Mouse (Mus musculus): Measurements from ENCODE around the gene Nudcd3.

Gene Nudcd3

DNA sequence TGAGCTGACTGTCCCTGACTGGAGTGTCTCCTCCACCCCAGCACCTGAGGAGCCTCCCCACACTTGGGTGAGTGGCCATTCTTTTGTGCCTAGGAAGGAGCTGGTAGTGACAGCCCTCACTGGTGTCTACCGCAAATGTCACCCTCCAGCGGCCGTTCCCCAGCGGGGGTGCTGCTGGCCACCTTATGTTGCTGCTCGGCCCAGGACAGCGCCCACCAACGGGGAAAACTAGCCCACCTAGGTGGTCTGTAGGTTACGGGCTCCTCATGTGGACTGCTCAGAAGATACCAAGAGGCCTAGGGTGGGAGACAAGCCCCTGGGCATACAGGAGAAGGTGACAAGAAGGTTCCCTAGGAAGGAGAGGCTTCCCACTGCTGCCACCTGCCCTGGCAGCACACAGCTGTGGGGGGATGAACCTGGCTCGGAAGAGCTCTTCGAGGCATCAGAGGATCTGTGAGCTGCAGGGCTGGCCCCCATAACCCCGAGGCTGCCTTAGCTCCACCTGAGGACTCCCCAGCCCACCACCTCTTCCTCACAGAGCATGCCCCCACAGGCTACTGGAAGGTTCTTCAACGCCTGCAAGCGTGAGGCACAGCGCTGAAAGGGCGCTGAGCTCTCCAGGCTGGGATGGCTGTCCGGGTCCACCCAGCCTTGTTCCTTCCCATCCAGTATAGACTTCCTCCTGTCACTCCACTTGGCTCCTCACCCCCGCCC lies 136.6 kb downstream of the Nudcd3 start:
- no peak for DNase-seq (ENCODE audit: low spot score in 2 of 2)

DNA sequence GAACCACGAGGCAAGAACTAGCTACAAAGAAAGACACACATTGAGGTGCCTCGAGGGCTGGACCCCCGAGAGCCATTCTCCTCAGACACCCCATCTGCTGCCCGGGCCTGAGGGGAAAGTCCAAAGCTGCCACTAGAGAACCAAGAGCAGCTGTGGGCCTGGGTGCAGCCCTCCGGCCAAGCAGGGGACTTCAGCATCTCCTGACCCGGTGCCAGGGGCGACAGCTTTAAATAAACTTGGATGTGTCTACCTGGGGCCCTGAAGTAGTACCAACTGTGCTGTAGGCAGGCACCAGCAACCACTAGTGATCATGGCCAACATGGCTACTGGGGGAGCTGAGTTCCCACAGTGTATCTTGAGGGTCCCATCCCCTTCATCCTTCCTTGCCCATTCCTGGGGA lies 137.2 kb downstream of the Nudcd3 start:
- DNase-seq (ENCODE audit: low spot score in 2 of 2), result no peak

DNA sequence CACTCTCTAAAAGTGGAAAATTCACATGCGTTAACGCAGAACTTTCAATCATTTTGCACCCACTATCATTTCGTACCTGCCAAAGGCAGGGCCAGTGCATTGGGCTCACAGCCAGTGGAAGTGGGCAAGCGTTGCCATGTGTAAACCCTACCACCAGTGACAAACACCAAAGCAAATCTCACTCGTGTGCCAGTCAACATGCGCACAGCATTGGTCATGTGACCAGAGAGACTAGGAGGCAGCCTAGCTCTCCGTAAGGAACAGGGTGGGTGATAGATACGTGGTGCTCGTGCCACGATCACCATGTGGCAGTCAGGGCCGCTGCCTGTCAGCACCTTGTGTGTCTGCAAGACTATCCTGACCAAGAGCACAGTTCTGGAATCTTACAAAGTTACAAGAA lies 137.9 kb downstream of the Nudcd3 start:
- no peak for DNase-seq (ENCODE audit: low spot score in 2 of 2)

DNA sequence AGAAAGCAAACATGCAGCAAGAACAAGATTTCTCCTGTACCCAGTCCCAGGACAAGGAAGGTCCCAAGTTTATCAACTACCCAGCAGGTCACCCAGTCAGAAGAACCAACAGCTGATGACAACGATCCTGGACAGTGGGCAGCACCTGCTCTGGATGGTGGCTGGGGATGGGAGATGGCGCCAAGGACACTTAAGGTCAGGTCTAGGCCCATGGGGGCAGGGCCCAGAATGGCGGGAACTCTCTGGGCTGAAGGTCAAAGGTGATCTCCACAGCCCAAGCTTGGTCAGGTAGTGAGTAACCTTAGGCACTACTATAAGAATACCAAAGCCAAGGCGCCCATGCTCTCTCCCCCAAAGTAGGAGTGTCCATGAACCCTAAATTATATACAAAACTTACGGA lies 138.3 kb downstream of the Nudcd3 start:
- no peak for DNase-seq (ENCODE audit: low spot score in 2 of 2)

DNA sequence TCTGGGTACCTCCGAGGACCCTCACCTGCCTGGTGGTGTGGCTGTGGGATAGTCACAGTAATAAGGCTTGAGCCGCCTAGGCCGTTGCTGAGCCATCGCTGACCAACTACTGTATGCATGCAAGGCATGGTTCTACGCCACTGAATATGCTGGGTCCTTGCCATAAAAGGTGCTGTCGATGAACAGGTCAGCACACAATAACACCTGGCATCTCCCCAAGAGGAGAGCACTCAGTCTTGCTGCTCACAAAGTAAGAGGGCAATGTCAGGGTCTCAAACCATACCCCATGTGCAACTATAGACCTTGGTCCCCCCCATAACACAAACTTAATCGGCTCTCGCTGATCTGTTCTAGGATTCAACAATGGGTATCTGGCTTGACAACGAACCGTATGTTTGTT lies 141.1 kb downstream of the Nudcd3 start:
- no peak for DNase-seq (ENCODE audit: low spot score in 2 of 2)

Data from frontal cortex, postnatal 36 days (tissue).